Mouse (Mus musculus) NIH3T3 (cell line): Measurements from ENCODE around the gene Ccdc162.
"Not testable (repeated sequence)": the region's sequence is repeated elsewhere in the genome, so short reads cannot be mapped to it uniquely, and the experiment has no call there.

ENCODE experiments used
- DNase-seq: peaks from one replicate; pipeline ENCODE4 v3.0.0-alpha.2; 2012; ENCODE audit warnings: low read depth

Ccdc162 gene

DNA sequence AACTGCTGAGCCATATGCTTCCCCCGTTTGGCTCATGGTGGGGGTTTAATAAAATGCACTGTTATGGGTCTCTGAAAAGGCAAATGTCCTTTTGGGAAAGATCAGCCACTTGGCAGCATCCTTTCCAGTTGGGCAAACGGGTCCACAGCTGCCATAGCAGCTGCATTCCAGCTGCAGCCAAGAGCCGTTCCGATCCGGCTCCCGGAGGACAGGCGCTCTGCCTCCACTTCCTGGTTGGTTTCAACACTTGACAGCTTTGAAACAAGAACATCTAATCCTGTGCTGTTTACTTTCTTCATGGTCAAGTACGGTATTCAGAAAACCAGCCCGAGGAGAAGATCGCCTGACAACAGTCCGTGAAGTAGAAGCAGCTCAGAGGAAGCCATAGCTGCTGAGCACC, 19.4 kb downstream of the Ccdc162 start:
- DNase-seq: no peak

DNA sequence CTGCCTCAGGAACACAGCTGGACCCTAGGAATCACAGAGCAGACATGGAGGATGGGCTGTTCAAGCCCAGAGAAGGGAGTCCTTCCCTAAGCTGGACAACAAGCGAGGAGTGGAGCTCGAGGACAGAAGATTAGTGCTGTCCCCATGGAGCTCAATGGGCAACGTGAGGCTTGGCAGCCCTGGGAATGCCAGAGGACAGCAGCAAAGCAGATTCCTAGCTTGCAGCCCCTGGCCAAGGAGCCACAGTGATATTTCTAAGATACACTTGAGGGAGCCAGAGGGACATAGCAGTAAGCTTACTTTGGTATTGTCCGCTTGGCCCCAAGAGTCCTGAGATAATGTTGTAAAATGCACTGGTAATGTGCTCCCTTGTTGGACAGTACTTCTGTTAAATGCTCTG, 25.5 kb downstream of the Ccdc162 start:
- peak; percentile 37 for DNase-seq

DNA sequence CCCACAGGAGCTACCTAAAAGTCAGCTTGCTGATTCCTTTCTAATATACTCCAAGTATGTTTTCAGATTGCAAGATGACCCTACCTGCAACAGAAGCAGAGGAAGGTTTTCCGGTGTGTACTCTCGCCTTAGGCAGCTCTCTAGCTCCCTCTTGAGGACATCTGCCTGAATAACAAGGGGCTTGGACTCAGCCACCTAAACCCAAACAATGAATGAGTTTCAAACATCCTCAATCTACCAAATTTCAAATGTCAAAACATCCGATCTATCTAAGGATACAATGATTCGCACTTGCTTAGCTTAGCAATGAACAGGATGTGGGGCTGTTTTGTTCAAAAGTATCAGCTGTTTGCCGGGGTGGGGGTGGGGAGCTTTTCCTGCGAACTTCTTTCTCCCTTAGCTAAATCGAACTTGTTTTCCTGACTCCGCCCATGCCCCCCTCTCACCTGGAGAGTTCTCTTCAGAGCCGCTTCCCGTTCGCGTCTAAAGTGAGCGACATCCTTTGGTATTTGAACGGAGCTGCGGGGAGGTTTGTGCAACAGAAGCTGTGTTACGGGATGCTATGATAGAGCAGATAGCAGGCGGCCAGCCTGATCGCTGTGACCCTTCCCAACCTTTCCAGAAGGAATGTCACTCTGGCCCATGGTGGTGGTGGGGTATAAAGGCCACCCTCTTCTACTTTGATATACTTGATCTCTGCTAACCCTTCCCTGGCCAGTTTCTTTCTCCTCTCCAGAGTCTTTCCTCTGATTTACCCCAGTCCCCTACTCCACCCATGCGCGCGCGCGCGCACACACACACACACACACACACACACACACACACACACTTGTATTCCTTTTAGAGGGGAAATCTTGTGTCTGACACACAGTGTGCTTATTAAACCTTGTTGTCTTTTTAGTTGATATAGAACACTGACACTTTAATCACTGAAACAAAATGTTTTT, 26.2 kb downstream of the Ccdc162 start:
- DNase-seq: peak; percentile 81

DNA sequence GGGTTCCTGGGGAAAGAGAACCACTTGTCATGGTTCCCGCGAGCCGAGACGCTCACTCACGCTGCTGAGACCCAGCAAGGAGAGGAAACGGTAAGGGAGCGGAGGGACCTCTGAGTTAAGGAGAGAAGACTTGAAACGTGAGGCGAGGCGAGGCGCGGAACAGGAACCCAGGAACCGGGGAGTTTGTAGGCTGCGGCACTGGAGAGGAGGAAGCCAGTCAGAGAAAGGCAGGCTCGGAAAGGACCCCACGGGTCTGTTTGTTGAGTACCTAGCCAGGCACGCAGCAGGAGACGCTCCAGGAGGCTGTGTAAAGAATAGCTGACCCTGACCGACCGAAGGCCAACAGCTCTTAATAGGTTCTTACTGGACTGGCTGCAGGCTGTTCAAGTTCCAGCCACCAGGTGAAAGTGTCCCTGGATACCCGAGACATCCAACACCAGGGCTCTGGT, 31.9 kb downstream of the Ccdc162 start:
- no peak for DNase-seq

DNA sequence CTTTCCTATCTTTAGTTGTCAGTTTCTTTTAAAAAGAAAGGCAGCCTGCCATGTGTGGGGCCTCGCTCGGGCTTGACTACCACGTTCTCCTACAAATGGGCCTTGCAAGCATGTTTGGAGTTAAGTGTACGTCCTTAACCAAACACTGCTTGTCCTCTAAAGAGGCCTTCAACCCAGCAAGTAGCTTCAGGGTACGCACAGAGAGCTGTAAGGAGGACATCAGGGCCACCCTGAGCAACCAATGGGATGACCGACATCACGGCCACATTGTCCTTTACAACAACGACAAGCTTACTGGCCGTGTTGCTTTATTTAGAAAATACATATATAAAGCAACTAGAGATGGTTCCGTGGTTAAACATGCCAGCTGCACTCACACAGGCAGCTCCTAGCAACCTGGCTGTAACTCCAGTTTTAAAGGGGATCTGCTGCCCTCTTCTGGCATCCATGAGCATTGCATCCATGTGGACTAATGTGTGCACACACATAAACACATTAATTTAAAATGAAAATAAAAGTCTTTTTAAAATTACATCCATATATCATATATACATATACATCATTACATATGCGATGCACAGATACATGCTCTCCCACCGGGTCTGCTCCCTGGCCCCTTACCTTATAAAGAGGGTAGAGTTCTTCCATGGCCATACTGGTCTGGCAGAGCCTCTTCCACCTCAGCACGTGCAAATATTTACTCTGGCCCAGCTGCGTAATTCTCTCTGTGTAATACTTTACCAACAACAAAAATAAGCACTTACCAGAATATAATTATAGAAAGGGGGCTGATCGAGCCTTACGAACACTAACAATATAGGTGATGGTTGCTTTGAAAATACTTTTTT, 33.7 kb downstream of the Ccdc162 start:
- peak; percentile 96 for DNase-seq

DNA sequence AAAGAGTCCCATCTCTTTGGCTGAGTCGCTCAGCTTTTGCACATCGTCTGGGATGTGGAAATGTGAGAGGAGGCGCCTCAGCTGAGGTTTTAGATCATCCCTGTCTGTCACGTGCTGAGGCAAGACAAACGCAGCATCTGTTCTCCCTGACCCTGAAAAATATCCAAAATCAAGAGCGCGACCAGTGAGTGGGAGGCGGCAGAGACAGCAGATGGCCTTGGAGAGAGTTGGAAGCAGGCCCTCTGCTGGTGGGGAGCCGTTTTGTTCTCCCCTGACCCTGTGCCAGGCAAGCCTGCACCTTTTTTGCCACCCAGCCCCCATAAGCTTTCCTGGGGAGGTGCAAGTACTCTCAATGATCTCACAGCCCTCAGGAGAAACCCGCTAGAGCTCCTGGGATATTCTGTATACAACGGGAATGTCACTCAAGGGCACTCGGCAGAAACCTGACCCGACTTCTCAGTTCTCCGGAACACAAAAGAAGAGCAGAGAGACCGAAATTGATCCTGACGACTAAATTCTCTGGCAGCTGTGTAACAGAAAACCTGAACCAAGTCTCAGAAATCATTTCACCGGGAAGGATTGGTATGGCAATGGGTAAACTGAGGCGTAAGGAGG, 37.6 kb downstream of the Ccdc162 start:
- peak; percentile 83 for DNase-seq

DNA sequence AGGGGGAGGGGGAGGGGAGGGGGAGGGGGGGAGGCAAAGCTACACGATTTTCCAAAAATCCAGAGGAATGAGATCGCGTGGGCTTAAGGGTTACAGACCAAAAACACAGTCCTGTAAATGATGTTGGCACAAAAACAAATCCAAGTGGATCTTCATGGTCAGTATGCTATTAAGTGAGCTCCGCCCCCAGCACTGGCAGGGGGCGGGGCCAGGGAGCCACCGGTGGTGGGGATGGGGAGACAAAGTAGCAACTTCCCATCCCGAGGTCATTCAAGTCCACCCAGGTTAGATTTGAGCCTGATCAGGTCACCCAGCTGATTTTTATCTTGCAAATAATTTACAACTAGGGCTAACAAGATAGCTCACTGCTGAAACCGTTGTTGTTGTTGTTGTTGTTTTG, 39.0 kb downstream of the Ccdc162 start:
- no peak for DNase-seq

DNA sequence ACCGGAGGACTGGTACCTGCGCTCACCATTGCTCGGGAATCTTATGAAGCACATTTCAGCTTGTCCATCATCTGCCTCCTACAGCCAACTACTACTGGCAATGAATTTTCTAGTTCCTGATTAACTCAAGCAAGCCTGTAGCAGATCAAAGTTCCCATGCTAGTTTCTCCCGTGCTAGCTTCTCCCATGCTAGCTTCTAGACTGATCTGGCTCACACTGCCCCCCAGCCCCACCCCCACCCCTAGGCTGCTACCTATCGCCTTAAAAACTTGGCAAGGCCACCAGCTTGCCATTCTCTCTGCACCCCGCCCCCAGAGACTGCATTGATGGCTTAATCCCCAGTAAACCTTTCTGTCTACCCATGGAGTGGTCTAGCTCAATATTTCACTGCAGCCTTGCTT, 39.8 kb downstream of the Ccdc162 start:
- no peak for DNase-seq

DNA sequence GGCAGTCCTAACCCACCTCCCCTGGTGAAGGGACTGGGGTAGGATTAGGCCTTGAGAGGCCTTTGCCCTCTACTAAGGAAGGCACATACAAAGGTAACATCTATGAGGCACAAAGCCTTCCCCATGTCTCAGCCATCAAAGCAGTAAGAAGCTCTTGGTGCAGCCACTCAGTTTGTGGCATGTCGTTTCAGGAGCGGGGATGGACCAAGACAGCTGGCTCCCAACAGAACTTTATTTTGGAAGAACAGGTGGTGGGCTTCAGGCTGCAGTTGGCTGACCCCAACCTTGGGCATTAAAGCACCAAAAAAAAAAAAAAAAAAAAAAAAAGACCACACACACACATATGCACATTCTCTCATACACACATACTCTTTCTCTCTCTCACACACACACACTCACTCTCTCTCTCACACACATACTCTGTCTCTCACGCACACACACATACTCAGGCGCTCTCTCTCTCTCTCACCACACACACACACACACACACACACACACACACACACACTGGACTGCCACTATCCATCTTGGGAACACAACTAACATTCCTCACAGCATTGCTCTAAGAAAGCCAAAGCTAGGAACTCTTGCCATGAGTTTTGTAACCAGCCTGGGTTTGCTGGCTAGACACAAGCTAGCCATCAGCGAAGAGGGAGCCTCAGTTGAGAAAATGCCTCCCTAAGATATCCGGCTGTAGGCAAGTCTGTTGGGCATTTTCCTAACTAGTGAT, 40.4 kb downstream of the Ccdc162 start:
- no peak for DNase-seq

DNA sequence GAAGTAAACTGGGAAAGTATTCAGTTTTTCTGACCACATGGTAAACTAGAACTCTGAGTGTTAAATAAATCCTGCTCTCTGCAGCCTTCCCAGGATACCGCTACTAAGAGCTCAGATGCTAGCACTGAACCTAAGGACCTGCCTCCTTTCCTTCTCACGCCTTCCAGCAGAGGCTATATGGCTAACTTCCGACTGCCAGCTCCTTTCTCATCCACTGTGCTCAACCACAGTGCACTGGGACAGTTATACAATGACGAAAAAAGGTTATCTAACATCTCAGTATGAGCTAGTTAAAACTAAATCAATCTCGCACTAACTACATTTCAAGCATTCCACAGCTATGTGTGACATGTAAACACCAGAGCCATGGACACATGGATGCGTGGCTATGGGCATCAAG, 41.2 kb downstream of the Ccdc162 start:
- DNase-seq: no peak

DNA sequence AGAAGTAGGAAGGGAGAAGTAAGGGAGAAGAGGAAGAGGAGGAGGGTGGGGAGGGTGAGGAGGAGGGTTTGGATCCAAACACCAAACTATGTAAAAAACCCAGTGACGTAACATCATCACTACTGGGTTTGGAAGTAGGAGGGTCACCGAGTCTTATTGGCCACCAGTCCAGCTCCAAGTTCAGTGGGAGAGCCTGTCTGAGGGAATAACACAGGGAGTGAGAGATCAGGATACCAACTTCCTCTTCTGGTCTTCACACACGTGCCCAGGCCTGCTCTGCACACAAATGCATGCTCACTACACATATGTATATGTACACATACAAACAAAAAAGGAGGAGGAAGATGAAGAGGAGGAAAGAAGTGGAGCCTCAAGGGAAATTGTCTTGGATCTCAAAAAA, 42.1 kb downstream of the Ccdc162 start:
- DNase-seq: no peak

DNA sequence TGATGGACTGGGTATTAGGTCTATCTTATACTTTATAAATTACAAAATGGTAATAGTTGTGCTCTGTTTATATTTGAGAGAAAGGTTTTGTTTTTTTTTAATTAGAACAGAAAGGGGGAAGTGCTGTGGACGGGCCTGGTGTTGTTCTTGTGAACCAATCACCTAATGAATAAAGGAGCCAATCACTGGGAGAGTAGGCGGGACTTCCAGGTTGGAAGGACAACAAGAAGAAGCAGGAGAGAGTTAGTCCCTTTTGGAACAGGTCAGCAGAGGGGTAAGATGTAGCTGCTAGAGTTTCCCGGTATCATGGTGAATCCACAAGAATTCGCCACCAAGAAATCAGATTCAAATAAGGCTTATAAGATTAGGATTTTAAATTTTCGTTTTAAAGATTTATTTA, 46.2 kb downstream of the Ccdc162 start:
- no peak for DNase-seq

DNA sequence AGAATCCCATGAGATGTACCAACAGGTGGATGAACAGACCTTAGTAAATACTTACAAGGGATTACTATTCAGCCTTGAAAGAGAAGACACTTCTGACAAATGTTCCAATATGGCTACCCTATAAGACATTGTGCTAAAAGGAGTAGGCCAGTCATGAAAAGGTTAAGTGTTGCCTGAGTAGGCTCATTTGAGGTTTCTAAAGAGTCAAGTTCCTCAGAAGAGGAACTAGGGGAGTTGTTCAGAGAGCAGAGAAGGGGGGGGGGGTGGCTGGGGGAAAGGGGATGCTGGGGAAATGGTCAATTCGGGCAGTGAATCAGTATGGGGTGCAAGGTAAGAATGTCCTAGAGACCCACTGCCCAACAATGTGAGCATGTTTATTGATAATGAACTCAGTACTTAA, 50.9 kb downstream of the Ccdc162 start:
- no peak for DNase-seq

DNA sequence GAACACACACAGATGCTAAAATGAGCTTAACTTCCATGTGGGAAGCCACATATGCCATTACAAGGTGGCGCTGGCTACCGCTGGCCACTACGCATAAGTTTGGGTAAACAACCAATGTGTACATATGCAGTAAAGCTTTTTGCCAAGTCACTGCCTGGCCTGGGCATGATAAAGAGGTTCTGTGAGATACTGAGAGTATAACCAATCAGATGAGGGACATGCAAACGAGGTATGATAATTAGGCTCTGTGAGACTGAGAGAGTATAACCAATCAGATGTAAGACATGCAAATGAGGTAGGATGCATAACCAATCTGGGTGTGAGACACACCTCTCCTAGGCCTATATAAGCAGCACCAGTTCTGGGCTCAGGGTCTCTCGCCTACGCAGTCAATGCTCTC, 56.8 kb downstream of the Ccdc162 start:
- DNase-seq: not testable (repeated sequence)

DNA sequence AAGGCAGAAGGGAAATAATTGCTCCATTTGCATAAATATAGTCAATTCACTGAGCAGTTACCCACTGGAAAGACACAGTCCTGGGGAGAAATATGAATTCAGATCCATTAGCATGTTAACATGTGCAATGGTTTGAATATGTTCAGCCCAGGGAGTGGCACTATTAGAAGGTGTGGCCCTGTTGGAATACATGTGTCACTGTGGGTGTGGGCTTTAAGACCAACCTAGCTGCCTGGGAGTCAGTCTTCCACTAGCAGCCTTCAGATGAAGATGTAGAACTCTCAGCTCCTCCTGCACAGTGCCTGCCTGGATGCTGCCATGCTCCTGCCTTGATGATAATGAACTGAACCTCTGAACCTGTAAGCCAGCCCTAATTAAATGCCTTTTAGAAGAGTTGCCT, 60.8 kb downstream of the Ccdc162 start:
- DNase-seq: not testable (repeated sequence)

DNA sequence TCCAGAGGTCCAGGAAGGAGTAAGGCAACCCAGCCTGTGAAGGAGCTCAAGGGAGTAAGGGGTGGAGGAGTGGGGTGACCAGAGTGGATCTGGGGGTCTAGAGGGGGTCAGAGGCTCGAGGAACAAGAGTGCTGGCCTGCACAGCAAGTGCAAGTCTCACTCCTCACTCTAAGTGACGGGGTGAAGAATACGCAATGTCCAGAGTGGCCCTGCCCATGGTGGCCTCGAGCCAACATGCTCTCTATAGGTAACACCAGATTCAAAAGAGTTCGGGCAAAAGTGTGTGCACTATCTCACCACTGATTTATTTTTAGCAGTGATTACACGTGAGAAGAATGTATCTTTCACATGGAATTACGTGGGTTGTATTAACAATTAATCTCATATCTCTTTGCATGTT, 63.4 kb downstream of the Ccdc162 start:
- DNase-seq: no peak

DNA sequence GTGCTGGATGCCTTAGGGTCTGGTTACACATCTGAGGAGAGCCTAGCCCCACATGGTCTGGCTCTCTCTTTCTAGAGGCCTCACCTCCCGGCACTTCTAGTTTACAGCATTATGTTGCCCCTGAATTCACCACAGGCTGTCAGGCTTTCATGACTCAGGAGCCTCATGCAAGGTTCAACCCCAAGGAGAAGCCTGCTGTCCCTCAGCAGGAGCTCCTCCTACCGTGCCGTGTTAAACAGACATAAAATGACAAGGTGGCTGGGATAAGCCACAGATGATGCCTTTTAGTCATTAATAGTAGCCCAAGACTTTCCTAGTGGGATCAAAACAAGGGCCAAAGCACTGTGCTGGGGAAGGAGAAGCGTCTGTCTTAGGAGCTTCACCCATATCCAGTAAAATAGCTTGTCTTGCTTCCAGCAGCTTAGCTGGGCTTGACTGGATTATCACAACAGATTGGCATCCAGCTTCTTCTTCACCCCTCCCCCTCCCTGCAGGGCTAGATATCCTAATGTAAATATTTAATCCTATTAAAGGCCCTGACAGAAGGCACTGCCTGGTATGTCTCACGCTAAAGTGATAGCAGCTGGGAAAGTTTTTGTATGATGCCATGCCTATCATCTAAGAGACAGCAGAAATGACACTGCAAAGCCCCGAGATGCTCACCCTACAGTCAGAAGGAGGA, 64.2 kb downstream of the Ccdc162 start:
- DNase-seq: no peak

DNA sequence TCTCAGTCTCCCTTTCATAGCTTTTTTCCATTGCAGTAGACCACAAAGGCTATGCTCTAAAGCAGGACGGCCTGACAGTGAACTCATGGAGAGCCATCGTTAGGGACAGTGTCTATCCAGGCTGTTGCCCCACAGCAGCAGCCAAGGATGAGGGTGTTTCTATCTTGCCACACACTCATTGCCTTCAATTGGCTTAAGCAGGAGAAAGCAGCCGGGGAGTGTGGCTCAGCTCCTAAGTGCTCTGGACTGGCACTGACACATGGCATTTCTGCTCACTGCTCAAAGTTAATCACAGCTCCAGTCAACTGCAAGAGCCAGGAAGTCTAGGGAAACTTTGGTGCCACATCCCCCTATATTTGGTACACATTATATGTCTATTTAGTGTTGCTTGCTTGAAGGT, 64.9 kb downstream of the Ccdc162 start:
- DNase-seq: no peak

DNA sequence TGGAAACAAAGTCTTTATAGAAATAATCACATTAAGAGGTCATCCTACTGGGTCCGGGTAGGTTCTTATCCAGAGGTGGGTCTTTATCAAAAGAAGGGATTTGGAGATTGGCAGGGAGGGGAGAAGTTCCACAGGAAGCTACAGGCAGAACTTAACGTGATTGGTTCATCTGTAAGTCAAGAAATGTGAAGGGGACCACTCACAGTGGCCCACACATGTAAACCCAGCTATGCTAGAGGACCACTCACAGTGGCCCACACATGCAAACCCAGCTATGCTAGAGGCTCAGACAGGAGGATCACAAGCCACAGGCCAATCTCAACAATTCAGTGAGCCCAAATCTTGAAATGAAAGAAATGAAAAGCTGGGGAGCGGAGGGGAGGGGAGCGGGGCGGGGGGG, 67.2 kb downstream of the Ccdc162 start:
- no peak for DNase-seq

DNA sequence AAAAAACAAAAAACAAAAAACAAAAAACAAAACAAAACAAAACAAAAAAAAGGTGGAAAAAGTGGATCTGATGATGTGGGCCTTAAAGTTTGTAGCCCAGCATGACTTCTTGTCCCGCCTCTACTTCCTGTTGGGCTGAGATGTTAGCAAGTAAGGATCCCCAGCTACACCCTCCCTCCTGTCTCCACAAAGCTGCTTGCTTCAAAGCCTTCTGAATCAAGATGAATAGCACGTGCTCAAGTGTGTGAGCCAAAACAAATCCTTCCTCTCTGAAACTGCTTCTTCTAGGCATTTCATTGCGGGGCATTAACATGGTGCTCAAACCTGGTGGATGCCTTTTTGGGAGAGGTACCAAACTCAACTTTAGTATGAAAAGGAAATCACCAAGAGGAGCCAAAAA, 77.7 kb downstream of the Ccdc162 start:
- DNase-seq: no peak

DNA sequence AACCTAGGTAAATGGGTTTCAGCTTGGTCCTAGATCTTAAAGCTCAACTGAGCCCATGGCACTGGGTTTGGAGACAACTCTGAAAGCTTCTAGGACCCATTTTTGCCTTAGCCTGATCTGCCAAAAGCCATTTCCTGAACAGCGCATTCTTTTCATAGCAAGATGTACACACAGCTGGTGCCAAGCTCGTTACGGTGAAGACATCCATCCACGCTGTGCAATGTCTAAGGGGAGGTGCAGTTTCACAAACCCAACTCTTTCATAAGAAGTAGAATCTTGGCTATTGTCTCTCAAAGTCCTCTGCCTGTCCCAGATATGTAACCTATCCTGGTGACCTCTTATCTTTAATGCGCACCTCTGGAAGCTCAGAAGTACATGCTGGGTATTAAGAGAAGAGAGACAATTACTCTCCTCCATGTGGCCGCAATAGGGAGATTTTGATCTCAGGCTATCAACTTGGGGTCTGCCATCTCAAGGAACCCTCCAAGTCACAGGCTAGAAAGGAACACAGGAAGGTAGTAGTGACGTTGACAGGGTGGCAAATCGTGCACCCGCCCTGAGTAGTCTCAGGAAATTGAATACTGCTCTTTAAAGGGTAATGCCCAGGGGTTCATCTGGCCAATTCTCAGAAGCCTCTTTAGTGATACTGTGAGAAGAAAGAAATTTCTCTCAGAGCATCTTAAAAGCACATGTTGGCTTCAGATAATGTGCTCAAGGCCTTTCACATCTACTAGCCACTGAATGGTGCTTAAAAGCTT, 81.0 kb downstream of the Ccdc162 start:
- no peak for DNase-seq
